Mouse (Mus musculus) kidney, adult 18-20 months (tissue): ENCODE data around the gene Srrt.

Experiments used
- DNase-seq: peaks from one replicate; pipeline ENCODE4 v3.0.0; 2021

The Srrt gene

GRCm38 (mm10) chr5:137263897-137264720 is 43.4 kb downstream of the Srrt start:
- DNase-seq = no peak
